Mouse (Mus musculus) hindlimb bud, embryonic 11.5 days (tissue): ENCODE results near the gene Tmem255a.
"Not testable (repeated sequence)": the region's sequence is repeated elsewhere in the genome, so short reads cannot be mapped to it uniquely, and the experiment has no call there.

ENCODE experiments used
- DNase-seq: peaks from one replicate; pipeline ENCODE4 v3.0.0-alpha.2; 2012; ENCODE audit warnings: low read depth, low spot score; ENCODE audit errors: extremely low spot score

Gene Tmem255a

GRCm38 (mm10) chrX:38251851-38252571 lies at the start of gene Tmem255a:
Gene Tmem255a, minus strand, starts transcription at chrX:38252439.
- DNase-seq: no peak

GRCm38 (mm10) chrX:38259610-38260009 lies 7.4 kb upstream of the Tmem255a start:
- DNase-seq: no peak

- DNase-seq: no peak
These were observed 1.8 kb downstream of the Tmem255a start for GRCm38 (mm10) chrX:38250352-38250950.

- no peak for DNase-seq
These were observed 2.4 kb downstream of the Tmem255a start for GRCm38 (mm10) chrX:38249640-38250351.

GRCm38 (mm10) chrX:38247601-38248000 lies 4.6 kb downstream of the Tmem255a start:
- DNase-seq: no peak

GRCm38 (mm10) chrX:38247108-38247507 lies 5.1 kb downstream of the Tmem255a start:
- DNase-seq: no peak

- no peak for DNase-seq
These were observed 14.5 kb downstream of the Tmem255a start for GRCm38 (mm10) chrX:38237731-38238130.

- DNase-seq: no peak
These were observed 22.4 kb downstream of the Tmem255a start for GRCm38 (mm10) chrX:38229888-38230287.

GRCm38 (mm10) chrX:38222757-38223156 lies 29.5 kb downstream of the Tmem255a start:
- DNase-seq: no peak

GRCm38 (mm10) chrX:38217676-38217991 lies 34.6 kb downstream of the Tmem255a start:
- DNase-seq: no peak

GRCm38 (mm10) chrX:38216986-38217675 lies 35.1 kb downstream of the Tmem255a start:
- peak; percentile 10 for DNase-seq

- DNase-seq: no peak
These were observed 44.8 kb downstream of the Tmem255a start for GRCm38 (mm10) chrX:38207392-38207791.

- no peak for DNase-seq
These were observed 50.4 kb downstream of the Tmem255a start for GRCm38 (mm10) chrX:38201816-38202215.

GRCm38 (mm10) chrX:38190458-38190764 lies 61.8 kb downstream of the Tmem255a start:
- DNase-seq: no peak

GRCm38 (mm10) chrX:38189552-38190457 lies 62.4 kb downstream of the Tmem255a start, which contains the start of gene Zbtb33:
Gene Zbtb33, plus strand, starts transcription at chrX:38189793.
- no peak for DNase-seq

GRCm38 (mm10) chrX:38185520-38185919 lies 66.7 kb downstream of the Tmem255a start:
- DNase-seq: no peak

GRCm38 (mm10) chrX:38181608-38182258 lies 70.5 kb downstream of the Tmem255a start:
- no peak for DNase-seq

GRCm38 (mm10) chrX:38180656-38181607 lies 71.3 kb downstream of the Tmem255a start:
- DNase-seq: no peak

- not testable (repeated sequence) for DNase-seq
These were observed 72.3 kb downstream of the Tmem255a start for GRCm38 (mm10) chrX:38179891-38180310.
